Mouse (Mus musculus) liver, adult 2 months (tissue): ENCODE measurements around the gene Mta2. TPM values are rescaled to one million over a fixed set of nuclear protein-coding genes. Genes with fewer than 3 reads are reported as not detected.
A peak's percentile ranks its signal among the peaks of the same experiment; 100 is the strongest.

Source experiments
- DNase-seq: peaks from one replicate; pipeline ENCODE4 v3.0.0-alpha.2; 2011; ENCODE audit warnings: low read depth, low spot score; ENCODE audit errors: extremely low read depth
- H3K27ac ChIP-seq: fragments of 200-500 bp; replicated peaks from 2 replicates; pipeline ENCODE4 v1.5.1; 2012; ENCODE audit warnings: low read depth, mild to moderate bottlenecking, control low read depth, inconsistent platforms, low read length; ENCODE audit not compliant: insufficient read depth
- H3K27me3 ChIP-seq: fragments of 200-500 bp; 2 replicates; pipeline ENCODE4 v1.6.1; 2012; ENCODE audit warnings: mild to moderate bottlenecking, moderate library complexity, low read length, inconsistent platforms; ENCODE audit not compliant: control insufficient read depth, insufficient read depth
- H3K36me3 ChIP-seq: fragments of 200-500 bp; 2 replicates; pipeline ENCODE4 v1.6.1; 2012; ENCODE audit warnings: low read length, inconsistent platforms; ENCODE audit not compliant: control insufficient read depth, insufficient read depth
- H3K4me1 ChIP-seq: fragments of 200-500 bp; 2 replicates; pipeline ENCODE4 v1.6.1; 2011; ENCODE audit warnings: low read length; ENCODE audit not compliant: control insufficient read depth, insufficient read depth
- H3K4me3 ChIP-seq: fragments of 200-500 bp; 2 replicates; pipeline ENCODE4 v1.5.1; 2011; ENCODE audit warnings: low read depth, mild to moderate bottlenecking, control low read depth, low read length, moderate library complexity; ENCODE audit not compliant: insufficient read depth
- H3K79me2 ChIP-seq: fragments of 200-500 bp; 2 replicates; pipeline ENCODE4 v1.6.1; 2012; ENCODE audit warnings: inconsistent platforms, mild to moderate bottlenecking, low read length, moderate library complexity; ENCODE audit not compliant: control insufficient read depth, insufficient read depth
- H3K9ac ChIP-seq: fragments of 200-500 bp; 2 replicates; pipeline ENCODE4 v1.6.1; 2012; ENCODE audit warnings: low read depth, mild to moderate bottlenecking, control low read depth, inconsistent platforms, low read length
- CTCF ChIP-seq: fragments of 200-500 bp; IDR thresholded peaks from 2 replicates; pipeline ENCODE4 v1.5.1; 2011; ENCODE audit warnings: low read depth, low read length, control low read depth
- POLR2A ChIP-seq: fragments of 200-500 bp; IDR thresholded peaks from 2 replicates; pipeline ENCODE4 v1.6.1; 2011; ENCODE audit warnings: low read length, control low read depth; ENCODE audit not compliant: insufficient read depth; ENCODE audit errors: extremely low read depth
- WGBS: fragments of 180-500 bp; shearing (Covaris S2); methylation state at CpG from one replicate; pipeline ENCODE4 v1.1.7; 2018; 5-methylcytosine and 5-hydroxymethylcytosine counted together
- polyA plus RNA-seq: library from polyadenylated mRNA; depleted of rRNA; stranded (reverse); fragments of >200 nt; gene quantifications from 2 replicates; pipeline ENCODE4 v1.2.3, GENCODE M21; 2012
- total RNA-seq: library from RNA; depleted of rRNA; stranded (reverse); fragments of >200 nt; gene quantifications from 2 replicates; pipeline ENCODE4 v1.2.3, GENCODE M21; 2014

Gene Mta2
- total and polyA plus RNA-seq, 2 experiments = 12.1 to 25.6 TPM

- no peak for DNase-seq
- H3K4me1 ChIP-seq = no peaks in the 10 kb centered on the region
- no peak overlapping the region for H3K27ac ChIP-seq
- no peak for TF ChIP-seq POLR2A
- TF ChIP-seq CTCF = no peak
- H3K36me3 ChIP-seq = peaks cover 74% of the 10 kb centered on the region
- H3K9ac ChIP-seq = no peak overlapping the region
- H3K27me3 ChIP-seq = no peaks in the 10 kb centered on the region
- no peaks in the 10 kb centered on the region for H3K79me2 ChIP-seq
- 95% methylated on average over 3 of the region's 3 CpGs for WGBS
- no peak overlapping the region for H3K4me3 ChIP-seq
These were observed 27.5 kb upstream of the Mta2 start for GRCm38 (mm10) chr19:8914212-8914611.

GRCm38 (mm10) chr19:8919000-8919399, 22.7 kb upstream of the Mta2 start:
- Histone ChIP-seq H3K9ac (no peak overlapping the region), H3K79me2 (peaks cover 4% of the 10 kb centered on the region; the same call in 1 of the 2 replicates), H3K4me1 (peaks cover 4% of the 10 kb centered on the region; the same call in 1 of the 2 replicates), H3K36me3 (peaks cover 28% of the 10 kb centered on the region), H3K27ac (no peak overlapping the region), H3K4me3 (no peak overlapping the region), H3K27me3 (no peaks in the 10 kb centered on the region)
- WGBS = 91% methylated on average over 3 of the region's 3 CpGs
- no peak for DNase-seq
- no peak for TF ChIP-seq CTCF
- TF ChIP-seq POLR2A = no peak

- H3K36me3 ChIP-seq = peaks cover 23% of the 10 kb centered on the region
- peaks cover 4% of the 10 kb centered on the region; the same call in 1 of the 2 replicates for H3K4me1 ChIP-seq
- DNase-seq = no peak
- H3K27me3 ChIP-seq = no peaks in the 10 kb centered on the region
- H3K9ac ChIP-seq = no peak overlapping the region
- TF ChIP-seq CTCF (no peak), POLR2A (no peak)
- 0 out of 2 replicates have a peak overlapping the region, but pooled peaks have one; percentile 66 for H3K27ac ChIP-seq
- H3K4me3 ChIP-seq = no peak overlapping the region
- H3K79me2 ChIP-seq = peaks cover 4% of the 10 kb centered on the region; the same call in 1 of the 2 replicates
- WGBS = 79% methylated on average over 6 of the region's 6 CpGs
These were observed 22.0 kb upstream of the Mta2 start for GRCm38 (mm10) chr19:8919684-8920072.

- peak within 1 kb of the TSS; percentile 87 for H3K9ac ChIP-seq
- peak within 1 kb of the TSS; percentile 87 for H3K4me3 ChIP-seq
- no peaks in the 10 kb centered on the region for H3K27me3 ChIP-seq
- H3K79me2 ChIP-seq = peaks cover 4% of the 10 kb centered on the region; the same call in 1 of the 2 replicates
- peaks cover 18% of the 10 kb centered on the region for H3K36me3 ChIP-seq
- WGBS = 3% methylated on average over 50 of the region's 50 CpGs
- peaks cover 4% of the 10 kb centered on the region; the same call in 1 of the 2 replicates for H3K4me1 ChIP-seq
- peak; percentile 90 for DNase-seq
- H3K27ac ChIP-seq = peak within 1 kb of the TSS; percentile 81
- no peak for TF ChIP-seq CTCF
- TF ChIP-seq POLR2A = peak; percentile 82
These were observed 21.5 kb upstream of the Mta2 start, which contains the start of gene B3gat3 for GRCm38 (mm10) chr19:8920073-8920736. B3gat3 (plus strand) TSS chr19:8920374.

GRCm38 (mm10) chr19:8920836-8921291, 20.8 kb upstream of the Mta2 start:
- Histone ChIP-seq H3K36me3 (peaks cover 12% of the 10 kb centered on the region), H3K9ac (peak overlapping the region; percentile 87), H3K4me3 (peak overlapping the region; percentile 87), H3K27me3 (no peaks in the 10 kb centered on the region), H3K27ac (peak overlapping the region; percentile 81), H3K4me1 (peaks cover 4% of the 10 kb centered on the region; the same call in 1 of the 2 replicates), H3K79me2 (peaks cover 4% of the 10 kb centered on the region; the same call in 1 of the 2 replicates)
- TF ChIP-seq POLR2A = no peak
- TF ChIP-seq CTCF = no peak
- under 1% methylated on average over 6 of the region's 6 CpGs for WGBS
- DNase-seq = peak; percentile 76

GRCm38 (mm10) chr19:8921741-8922140, 19.9 kb upstream of the Mta2 start:
- Histone ChIP-seq H3K4me3 (peak overlapping the region; percentile 27; the same call in 1 of the 2 replicates), H3K27ac (0 out of 2 replicates have a peak overlapping the region, but pooled peaks have one; percentile 2), H3K4me1 (peaks cover 4% of the 10 kb centered on the region; the same call in 1 of the 2 replicates), H3K36me3 (peaks cover 7% of the 10 kb centered on the region; the same call in 1 of the 2 replicates), H3K9ac (peak overlapping the region; percentile 10; the same call in 1 of the 2 replicates), H3K79me2 (peaks cover 4% of the 10 kb centered on the region; the same call in 1 of the 2 replicates), H3K27me3 (no peaks in the 10 kb centered on the region)
- 24% methylated on average over 9 of the region's 9 CpGs for WGBS
- DNase-seq = no peak
- TF ChIP-seq CTCF (no peak), POLR2A (no peak)
